Mouse (Mus musculus) T-helper 2 cell (primary cell): ENCODE results near the gene Olfr69.
"Not testable (repeated sequence)": the region's sequence is repeated elsewhere in the genome, so short reads cannot be mapped to it uniquely, and the experiment has no call there.

Experiments used
- in situ Hi-C: fragments of 300-600 bp; cut with MboI, MseI; formaldehyde crosslinking; loops from one replicate; pipeline ENCODE4 v1.15.1; 2025; ENCODE audit warnings: high pct_unique_total_duplicates

Olfr69 gene

GRCm38 (mm10) chr7:103771494-103771893 is at the start of gene Olfr69:
TSS of gene Olfr69 (minus strand) at chr7:103771594.
- in situ Hi-C loops = no loop called here

- in situ Hi-C loops = not testable (repeated sequence)
These were observed 43.7 kb upstream of the Olfr69 start for GRCm38 (mm10) chr7:103815085-103815484.

GRCm38 (mm10) chr7:103813766-103814165 is 42.4 kb upstream of the Olfr69 start, which contains the start of gene Hbb-bt:
TSS of gene Hbb-bt (minus strand) at chr7:103813996.
- in situ Hi-C loops = no loop called here

- in situ Hi-C loops = not testable (repeated sequence)
These were observed 41.8 kb upstream of the Olfr69 start for GRCm38 (mm10) chr7:103813152-103813551.

- in situ Hi-C loops = no loop called here
These were observed 40.8 kb upstream of the Olfr69 start for GRCm38 (mm10) chr7:103812174-103812573.

GRCm38 (mm10) chr7:103811223-103811845 is 39.9 kb upstream of the Olfr69 start:
- in situ Hi-C loops = no loop called here

- in situ Hi-C loops = no loop called here
These were observed 39.4 kb upstream of the Olfr69 start for GRCm38 (mm10) chr7:103810746-103811145.

- in situ Hi-C loops = no loop called here
These were observed 38.9 kb upstream of the Olfr69 start for GRCm38 (mm10) chr7:103810296-103810695.

GRCm38 (mm10) chr7:103809801-103810155 is 38.4 kb upstream of the Olfr69 start:
- in situ Hi-C loops = loop anchor here (10.0 kb wide), 1 partner anchor 1115 kb away; the partner anchor contains the start of gene Olfr557

GRCm38 (mm10) chr7:103808971-103809800 is 37.8 kb upstream of the Olfr69 start:
- in situ Hi-C loops = loop anchor here (10.0 kb wide), 1 partner anchor 1114 kb away; the partner anchor contains the start of gene Olfr557

GRCm38 (mm10) chr7:103808120-103808519 is 36.7 kb upstream of the Olfr69 start:
- in situ Hi-C loops = loop anchor here (10.0 kb wide), 1 partner anchor 1113 kb away; the partner anchor contains the start of gene Olfr557

- in situ Hi-C loops = loop anchor here (10.0 kb wide), 1 partner anchor 1112 kb away; the partner anchor contains the start of gene Olfr557
These were observed 35.5 kb upstream of the Olfr69 start for GRCm38 (mm10) chr7:103806856-103807255.

GRCm38 (mm10) chr7:103792669-103793388 is 21.4 kb upstream of the Olfr69 start:
- in situ Hi-C loops = no loop called here

- in situ Hi-C loops = no loop called here
These were observed 20.3 kb upstream of the Olfr69 start, which contains the start of gene Olfr67 for GRCm38 (mm10) chr7:103791721-103792120. TSS of gene Olfr67 (minus strand) at chr7:103791821.

- in situ Hi-C loops = no loop called here
These were observed 8.2 kb upstream of the Olfr69 start, which contains the start of gene Olfr68 for GRCm38 (mm10) chr7:103779598-103779997. TSS of gene Olfr68 (minus strand) at chr7:103779698.

GRCm38 (mm10) chr7:103777652-103778051 is 6.3 kb upstream of the Olfr69 start:
- in situ Hi-C loops = not testable (repeated sequence)

GRCm38 (mm10) chr7:103767687-103768086 is 3.7 kb downstream of the Olfr69 start:
- in situ Hi-C loops = not testable (repeated sequence)

GRCm38 (mm10) chr7:103762212-103762611 is 9.2 kb downstream of the Olfr69 start:
- in situ Hi-C loops = not testable (repeated sequence)

- in situ Hi-C loops = no loop called here
These were observed 14.2 kb downstream of the Olfr69 start, which contains the start of gene Olfr630 for GRCm38 (mm10) chr7:103757233-103757632. TSS of gene Olfr630 (minus strand) at chr7:103757333.

GRCm38 (mm10) chr7:103744843-103745242 is 26.6 kb downstream of the Olfr69 start, which contains the start of gene Olfr629:
TSS of gene Olfr629 (minus strand) at chr7:103744943.
- in situ Hi-C loops = no loop called here

- in situ Hi-C loops = no loop called here
These were observed 41.3 kb downstream of the Olfr69 start, which contains the start of gene Olfr628 for GRCm38 (mm10) chr7:103730074-103730473. TSS of gene Olfr628 (plus strand) at chr7:103730374.
